Mouse (Mus musculus) v-Abl transformed pro-B cells (cell line): Measurements from ENCODE around the gene Spata4.
"Not testable (repeated sequence)": the region's sequence is repeated elsewhere in the genome, so short reads cannot be mapped to it uniquely, and the experiment has no call there.

Experiments used
- in situ Hi-C, 2 experiments: fragments of 400-800 bp; cut with MboI; formaldehyde crosslinking; loops; one replicate each; pipeline ENCODE4 v1.15.1; 2025; ENCODE audit not compliant: unreplicated experiment in 2 of 2

Gene Spata4

DNA sequence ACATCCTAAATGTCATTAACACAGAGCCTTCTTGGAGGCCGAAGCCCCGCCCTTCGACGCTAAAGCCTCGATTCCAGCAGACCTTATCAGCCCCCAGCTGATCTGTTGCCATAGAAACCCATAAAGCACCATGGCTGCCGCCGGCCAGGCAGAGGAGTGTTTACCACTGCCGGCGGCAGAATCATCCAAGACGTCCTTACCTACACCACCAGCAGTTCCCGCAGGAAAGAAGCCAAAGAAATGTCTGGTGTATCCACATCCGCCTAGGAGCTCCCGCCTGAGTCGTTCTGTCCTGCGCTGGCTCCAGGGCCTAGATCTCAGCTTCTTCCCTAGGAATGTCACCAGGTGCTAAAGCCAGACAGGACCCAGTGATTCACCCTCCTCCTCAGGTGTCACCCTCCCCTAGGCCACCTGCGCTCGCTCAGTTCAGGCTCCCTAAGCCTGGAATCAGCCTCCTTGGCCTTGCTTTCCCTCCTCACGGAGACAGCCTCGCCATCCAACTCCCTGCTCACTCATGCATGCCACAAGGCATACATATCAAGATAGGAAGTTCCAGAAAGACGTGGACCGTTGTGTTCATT is at the start of gene Spata4:
Gene Spata4 (plus strand): TSS at position 111 of the 581 bp plus-strand sequence.
- in situ Hi-C loops = no loop called here

DNA sequence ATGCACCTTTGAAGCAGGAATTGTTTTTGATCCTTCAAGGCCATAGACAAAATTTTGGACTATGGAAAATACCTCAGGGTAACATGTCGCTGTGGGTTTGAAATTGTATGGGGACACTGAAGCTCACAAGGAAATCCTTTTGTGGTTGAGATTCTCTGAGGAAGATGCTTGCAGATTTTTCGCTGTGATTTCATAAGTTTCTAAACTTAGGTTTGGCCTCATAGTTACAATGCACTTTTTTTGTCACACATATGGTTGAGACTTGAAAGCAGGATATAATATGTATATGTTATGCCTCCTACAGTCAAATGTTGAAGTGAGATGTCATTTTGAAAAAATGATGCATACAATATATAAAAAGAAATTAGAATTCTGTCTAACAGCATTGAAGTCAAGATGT is 45.7 kb upstream of the Spata4 start:
- in situ Hi-C loops = no loop called here

DNA sequence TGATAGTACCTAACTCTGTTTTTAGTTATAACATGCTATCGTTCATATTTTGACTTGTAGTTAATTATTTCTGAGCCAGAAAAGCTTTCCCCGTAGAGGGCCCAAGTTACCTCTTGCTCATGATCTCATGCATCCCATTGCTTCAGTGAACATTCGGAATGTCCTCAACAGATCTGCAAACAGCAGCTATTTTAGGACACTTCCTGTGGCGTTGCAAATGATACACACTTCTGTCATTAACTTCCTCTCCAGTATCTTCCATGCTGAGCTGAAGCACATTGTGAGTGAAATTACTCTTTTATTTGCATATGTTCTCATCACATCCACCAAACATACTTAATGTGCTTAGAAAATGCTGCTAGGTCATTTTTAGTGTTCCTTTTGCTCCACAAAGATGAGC is 38.4 kb upstream of the Spata4 start:
- in situ Hi-C loops = no loop called here

DNA sequence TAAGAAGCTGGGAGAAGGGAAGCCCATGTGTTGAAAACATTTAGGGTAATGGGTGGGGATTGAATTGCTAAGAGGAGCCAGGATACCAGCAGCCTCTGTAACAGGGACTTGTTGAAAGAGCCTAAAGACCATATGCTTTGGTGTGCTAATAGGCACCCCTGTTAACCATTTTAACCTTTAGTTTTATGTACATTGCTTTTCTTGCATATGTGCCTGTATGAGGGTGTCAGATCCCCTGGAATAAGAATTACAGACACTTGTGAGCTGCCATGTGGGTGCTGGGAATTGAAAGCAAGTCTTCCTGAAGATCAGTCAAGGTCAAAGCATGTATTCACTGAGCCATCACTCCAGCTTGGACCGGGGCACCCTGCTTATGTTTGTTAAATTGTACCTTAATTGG is 35.4 kb upstream of the Spata4 start:
- in situ Hi-C loops = no loop called here

DNA sequence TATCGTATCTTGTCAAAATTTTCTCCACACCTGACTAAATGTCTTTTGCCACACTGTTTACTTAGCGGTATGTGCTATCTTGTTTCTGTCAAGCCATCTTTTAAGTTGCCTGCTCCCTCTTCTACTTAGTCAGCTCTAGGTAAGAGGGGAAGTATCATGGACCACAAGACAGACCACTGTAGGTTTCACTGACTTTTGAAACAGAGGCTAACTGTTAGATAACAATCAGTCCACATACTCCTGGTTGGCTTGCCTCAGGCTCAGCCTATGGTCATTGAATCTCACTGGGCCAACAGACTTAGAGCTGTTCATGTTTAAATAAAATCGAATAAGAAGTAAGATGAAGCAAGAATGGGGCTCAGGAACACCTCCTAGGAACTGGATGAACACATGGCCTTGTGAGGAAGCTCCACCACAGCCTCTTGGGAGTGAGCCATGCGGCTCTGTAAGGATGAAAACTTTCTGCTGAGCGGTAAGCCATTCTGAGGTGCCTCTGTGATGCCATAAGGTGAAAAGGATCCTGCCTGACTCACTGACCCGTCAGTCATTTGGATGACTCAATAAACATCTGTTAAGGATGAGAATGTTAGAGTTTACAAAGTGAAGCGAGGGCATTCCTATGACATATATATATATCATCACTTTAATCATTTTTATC is 34.8 kb upstream of the Spata4 start:
- in situ Hi-C loops = no loop called here

DNA sequence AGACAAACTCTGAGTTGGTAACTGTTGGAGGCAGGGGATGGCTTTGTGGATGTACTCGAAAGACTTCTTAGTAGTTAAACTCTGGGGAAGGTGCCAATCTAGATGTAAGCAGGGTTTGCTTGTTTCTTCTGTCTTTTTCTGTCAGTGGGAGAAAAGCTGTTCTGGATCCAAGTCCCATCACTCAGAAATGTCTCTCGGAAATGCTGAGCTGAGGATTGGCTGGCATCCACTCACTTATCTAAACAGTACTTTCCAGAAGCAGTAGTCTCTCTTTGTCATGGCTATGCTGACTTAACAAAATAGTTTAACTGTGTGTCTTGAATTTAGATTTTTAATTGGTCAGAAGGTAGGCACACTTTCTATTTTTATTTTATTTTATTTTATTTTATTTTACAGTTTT is 33.4 kb upstream of the Spata4 start:
- in situ Hi-C loops = no loop called here

DNA sequence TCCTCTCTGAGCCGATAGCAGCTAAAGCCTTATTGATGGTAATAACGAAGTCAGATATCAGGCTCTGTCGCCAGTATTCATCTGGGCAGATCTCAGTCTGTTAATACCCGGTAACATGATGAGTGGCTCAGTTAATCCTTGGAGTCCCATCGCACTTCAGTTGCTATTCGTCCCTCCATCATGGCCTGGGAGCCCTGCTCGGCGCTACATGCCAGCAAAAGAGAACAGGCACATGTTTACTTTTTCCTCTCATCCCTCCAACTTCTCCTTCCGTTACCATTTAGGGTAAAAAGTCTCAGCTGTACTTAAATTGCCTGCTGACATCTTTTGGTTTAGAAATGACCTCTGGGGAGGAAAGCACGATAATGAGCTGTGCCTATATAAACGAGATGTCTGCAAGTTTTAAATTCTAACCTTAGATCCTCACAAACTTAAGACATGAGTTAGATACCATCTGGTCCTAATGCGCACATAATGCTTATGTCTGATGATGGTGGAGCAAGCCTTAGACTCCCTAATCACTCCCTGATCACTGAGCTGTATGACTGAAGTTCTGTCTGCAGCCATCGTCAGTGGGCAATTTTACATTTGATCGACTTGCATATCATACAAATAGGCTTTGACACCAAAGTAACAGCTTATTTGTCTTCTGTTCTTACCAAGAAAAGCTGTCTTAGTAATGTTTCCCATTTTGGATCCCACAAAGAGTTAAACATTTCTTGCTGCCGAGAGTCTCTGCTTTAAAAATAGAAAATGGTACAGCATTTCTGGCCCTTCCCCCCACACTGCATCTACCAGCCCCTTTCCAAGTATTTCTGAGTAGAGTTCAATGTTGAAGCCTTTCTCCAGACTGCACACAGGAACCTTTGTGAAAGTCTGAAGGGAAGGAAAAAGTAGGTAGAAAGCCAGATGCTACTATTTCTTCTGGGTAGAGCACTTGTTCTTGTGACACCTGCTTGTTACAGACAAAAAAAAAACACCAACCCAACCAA is 29.7 kb upstream of the Spata4 start:
- in situ Hi-C loops = no loop called here

DNA sequence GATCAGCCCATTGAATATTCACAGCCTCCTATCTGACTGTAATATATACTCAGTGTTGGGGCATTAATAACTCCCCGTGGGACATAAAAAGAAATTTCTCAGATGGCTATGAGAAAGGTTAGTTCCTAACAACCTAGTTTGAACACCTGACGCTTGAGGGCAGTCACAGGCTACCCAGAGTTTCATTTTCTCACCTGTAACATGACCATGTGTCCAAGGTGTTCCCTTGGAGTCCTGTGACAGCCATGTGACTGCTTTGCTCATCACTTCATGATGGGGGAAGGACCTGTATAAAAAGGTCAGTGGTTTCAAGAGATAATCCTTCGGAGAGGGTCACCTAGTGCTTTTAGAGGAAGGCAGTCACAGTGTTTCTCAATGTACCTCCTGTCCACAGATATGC is 19.1 kb upstream of the Spata4 start:
- in situ Hi-C loops = no loop called here

DNA sequence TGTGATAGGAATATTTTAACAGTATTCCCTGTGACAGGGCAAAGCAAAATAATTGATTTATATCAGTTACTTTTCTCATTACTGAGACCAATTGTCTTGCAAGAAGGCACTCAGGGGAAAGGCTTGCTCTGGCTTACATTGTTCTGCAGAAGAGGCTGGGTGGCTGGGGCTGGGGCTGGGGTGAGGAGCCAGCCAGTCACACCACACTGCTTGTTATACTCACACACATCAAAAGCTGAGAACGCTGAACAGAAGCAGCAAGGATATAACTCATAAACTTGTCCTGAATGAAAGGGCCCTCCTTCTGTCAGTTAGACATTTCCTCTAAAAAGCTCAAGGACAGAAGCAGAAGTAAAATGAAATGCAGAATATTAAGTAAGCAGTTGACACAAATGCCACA is 17.7 kb upstream of the Spata4 start:
- in situ Hi-C loops = no loop called here

DNA sequence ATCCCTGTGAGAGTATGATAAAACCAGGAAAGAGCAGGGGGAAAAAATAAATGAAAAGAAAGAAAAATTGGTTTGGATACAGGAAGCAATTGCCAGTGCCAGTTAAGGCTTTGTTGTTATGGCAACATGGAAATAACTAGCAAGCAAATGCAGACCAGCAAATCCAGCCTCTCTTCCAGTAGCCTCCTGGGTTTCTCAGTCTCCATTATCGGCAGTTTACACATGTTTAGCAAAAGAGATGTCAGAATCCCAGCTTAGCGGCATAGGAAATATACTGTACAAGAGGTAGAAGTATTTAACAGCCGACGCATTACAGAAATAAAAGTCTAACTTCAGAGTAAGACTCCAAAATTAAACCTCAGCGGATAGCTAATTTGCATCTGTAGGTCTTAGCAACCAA is 5.9 kb upstream of the Spata4 start:
- in situ Hi-C loops = no loop called here

DNA sequence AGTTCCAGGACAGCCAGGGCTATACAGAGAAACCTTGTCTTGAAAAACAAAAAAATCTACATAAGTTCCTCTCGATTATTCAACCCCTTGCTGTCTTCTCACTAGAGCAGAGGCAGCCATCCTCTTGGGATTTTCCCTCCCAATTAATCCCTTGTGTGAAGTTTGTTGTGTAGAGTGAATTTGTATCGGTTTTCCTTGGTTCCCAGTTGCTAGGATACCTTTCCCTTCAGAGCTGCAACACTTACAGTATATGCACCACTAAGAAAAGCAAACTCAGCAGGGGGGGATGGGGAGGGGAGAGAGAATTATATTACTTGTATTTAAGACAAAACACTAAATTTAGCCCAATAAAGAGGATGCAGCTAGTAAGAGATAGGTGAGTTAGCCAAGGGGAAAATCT is 4.5 kb upstream of the Spata4 start:
- in situ Hi-C loops = no loop called here

DNA sequence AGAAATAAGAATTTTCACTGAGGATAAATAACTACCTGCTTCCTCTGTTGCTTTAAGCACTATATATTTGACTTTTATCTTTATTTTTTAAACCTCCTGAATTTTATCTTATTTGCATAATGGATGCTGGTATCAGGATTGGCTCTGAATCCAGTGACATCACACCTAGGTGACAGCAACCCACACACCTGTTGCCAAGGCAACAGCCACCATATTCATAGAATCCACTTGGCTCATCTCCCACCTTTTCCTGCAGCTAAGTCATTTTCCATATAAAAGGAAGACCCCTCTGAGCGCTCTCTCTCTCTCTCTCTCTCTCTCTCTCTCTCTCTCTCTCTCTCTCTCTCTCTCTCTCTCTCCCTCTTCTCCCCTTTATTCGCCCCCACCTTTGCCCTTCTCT is 3.6 kb upstream of the Spata4 start:
- in situ Hi-C loops = no loop called here

DNA sequence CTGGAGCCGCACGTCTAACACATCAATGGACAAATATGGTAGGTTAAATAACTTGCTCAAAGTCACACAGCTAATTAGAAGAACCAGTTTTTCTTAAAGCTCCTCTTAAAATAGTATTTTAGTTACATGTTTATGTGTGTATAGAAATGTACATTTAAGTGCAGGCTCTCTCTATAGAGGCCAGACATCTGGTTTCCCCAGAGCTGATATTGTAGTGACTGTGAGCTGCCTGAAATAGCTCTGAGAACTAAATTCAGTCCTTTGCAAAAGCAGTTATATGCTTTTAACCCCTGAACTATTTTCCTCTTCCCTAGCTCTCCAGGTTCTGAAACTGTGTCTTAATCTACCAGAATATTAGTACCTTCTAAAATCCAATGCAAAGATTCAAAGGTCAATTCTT is 3.2 kb upstream of the Spata4 start:
- in situ Hi-C loops = no loop called here

DNA sequence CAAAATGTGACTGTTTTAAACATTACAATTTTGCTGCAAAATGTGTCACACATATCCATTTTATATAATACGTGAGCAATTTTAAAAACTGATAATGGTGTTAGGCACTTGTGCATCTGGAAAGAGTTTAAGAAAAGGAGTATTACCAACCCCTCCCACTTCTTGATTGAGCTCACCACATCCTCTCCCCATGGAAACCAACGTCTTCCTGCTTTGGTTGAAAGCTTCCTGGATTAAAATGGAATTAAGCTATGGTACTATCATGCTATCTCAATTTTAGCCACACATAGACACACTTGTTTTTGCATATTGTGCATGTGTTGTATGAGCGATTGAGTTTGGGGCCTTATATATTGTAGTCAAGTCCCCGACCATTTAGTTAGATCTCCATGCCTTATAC is 2.9 kb downstream of the Spata4 start:
- in situ Hi-C loops = no loop called here

DNA sequence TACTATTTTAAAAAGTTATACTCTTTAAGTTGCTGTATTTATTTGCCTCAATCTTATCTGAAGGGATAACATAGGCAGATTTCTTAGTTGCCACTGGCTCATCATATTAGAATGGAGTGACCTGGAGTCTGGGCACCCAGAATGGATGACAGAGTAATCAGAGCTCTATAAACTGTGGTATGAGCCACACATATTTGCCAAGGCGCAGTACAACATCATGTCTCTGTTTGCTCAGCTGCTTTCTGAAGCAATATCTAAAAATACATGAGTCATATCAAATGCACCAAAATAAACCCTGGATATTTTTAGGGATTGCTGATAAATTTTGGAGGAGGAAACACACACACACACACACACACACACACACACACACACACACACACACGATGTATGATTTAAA is 8.8 kb downstream of the Spata4 start:
- in situ Hi-C loops = no loop called here

DNA sequence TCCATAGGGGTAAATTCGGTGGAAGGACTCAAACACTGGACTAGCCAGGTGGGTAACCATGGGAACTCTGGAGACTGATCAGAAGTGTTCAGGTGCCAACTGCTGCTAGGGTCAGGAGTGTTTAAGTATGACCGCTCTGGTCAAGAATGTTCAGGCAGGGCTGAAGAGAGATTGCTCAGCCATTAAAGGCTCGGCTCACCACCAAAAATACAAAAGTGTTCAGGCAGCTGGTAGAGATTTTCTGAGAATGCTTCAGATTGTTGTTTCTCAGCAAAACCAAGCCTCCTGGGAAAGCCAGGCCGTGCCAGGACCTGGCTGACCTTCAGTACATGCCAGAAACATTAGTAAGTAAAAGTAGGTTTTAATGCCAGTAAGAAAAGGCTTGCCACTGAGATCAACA is 9.7 kb downstream of the Spata4 start:
- in situ Hi-C loops = no loop called here

DNA sequence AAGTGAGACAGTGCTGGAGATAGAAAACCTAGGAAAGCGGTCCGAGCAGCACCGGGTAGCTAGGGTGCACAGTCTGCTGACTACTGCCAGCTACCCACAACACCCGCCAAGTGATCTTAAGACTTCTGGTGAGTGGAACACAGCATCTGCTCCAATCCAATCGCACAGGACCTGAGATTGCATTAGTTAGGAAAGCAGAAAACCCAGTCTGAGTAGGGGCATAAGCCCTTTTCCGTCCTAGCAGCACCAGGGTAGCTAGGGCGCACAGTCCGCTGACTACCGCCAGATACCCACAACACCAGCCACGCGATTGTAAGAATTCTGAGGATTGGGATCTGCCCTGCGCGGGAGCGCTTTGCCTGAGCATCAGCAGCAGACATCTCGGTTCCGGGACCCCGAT is 16.1 kb downstream of the Spata4 start:
- in situ Hi-C loops = not testable (repeated sequence)

DNA sequence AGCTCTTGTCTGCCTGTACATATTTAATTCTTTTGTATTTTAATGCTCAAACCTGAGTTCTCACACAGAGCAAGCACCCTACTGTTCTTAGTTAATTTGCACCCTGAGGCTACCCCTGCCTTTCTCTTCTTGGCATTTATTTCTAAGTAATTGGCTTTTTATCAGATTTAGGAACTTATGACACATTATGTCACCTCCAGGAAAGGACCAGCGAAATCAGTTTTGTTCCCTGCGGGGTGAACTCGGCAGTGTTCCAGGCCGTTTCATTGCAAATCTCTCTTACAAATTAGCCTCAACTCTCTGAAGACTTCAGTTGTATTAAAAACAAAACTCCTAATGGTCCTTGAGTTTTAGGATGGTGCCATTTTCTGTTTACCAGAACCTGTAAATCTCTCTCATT is 38.1 kb downstream of the Spata4 start:
- in situ Hi-C loops = no loop called here
